Mouse (Mus musculus): ENCODE results near the gene Csrp3. TPM values are rescaled to one million over a fixed set of nuclear protein-coding genes. Genes with fewer than 3 reads are reported as not detected.

Gene Csrp3
- polyA plus RNA-seq, 1 experiment = not detected

- no peak for TF ChIP-seq POLR2A (IDR thresholded peaks at IDR 0.05; ENCODE audit: insufficient read depth, low read length)
- TF ChIP-seq EP300 (IDR thresholded peaks at IDR 0.05; ENCODE audit: insufficient read depth, low read depth, low read length) = no peak
- no peak for TF ChIP-seq CTCF (IDR thresholded peaks at IDR 0.05; ENCODE audit: low read depth, low read length)
- H3K9ac ChIP-seq (ENCODE audit: low read depth, poor library complexity, severe bottlenecking) = no peak overlapping the region
- H3K36me3 ChIP-seq (ENCODE audit: control insufficient read depth, insufficient read depth, low read length, poor library complexity, severe bottlenecking) = peaks cover 9% of the 10 kb centered on the region
- no peaks in the 10 kb centered on the region for H3K9me3 ChIP-seq (replicated peaks; ENCODE audit: control insufficient read depth, insufficient read depth, low read length, poor library complexity, severe bottlenecking)
- H3K4me3 ChIP-seq (ENCODE audit: low read depth, low read length) = no peak overlapping the region
- H3K4me1 ChIP-seq (ENCODE audit: control insufficient read depth, insufficient read depth, low read length) = peaks cover 4% of the 10 kb centered on the region
- no peak overlapping the region for H3K27ac ChIP-seq (ENCODE audit: insufficient read depth, low read length)
- H3K27me3 ChIP-seq (ENCODE audit: control insufficient read depth, insufficient read depth, low read length, poor library complexity, severe bottlenecking) = no peaks in the 10 kb centered on the region
These were observed 17.4 kb downstream of the Csrp3 start for GRCm38 (mm10) chr7:48830395-48830794.

DNA sequence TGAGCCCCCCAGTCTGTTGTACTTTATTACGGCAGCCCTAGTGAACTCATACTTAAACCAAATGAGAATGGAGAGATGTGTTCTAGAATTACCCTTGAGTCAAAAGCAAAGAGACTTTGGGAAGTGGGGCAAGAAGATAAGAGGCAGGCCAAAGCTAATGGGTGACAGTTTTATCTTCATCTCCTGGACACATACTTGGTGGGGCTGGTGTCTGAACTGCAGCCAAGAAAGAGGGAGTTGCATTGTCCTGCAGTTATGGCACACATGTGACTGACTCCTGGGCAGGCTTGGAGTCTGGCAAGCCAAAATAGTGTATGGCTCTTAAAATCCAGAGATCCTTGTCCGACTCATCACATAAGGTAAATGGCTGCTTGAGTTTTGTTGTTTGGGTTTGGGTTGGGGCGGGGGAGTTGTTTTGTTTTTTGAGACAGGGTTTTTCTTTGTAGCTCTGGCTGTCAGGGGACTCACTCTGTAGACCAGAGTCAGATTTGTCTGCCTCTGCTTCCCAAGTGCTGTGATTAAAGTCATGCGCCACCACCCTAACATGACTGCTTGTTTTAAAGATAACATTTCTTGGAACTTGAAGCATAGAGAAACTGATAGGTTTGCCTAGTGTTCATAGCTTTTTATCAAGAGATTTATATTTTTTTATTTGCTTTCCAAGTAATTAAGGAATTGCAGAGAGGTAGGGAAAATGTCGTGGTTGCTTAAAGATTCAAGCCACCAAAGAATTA is 18.5 kb downstream of the Csrp3 start:
- H3K27me3 ChIP-seq (ENCODE audit: control insufficient read depth, insufficient read depth, low read length, poor library complexity, severe bottlenecking) = no peaks in the 10 kb centered on the region
- no peak overlapping the region for H3K27ac ChIP-seq (ENCODE audit: insufficient read depth, low read length)
- no peaks in the 10 kb centered on the region for H3K9me3 ChIP-seq (replicated peaks; ENCODE audit: control insufficient read depth, insufficient read depth, low read length, poor library complexity, severe bottlenecking)
- no peak overlapping the region for H3K4me3 ChIP-seq (ENCODE audit: low read depth, low read length)
- H3K36me3 ChIP-seq (ENCODE audit: control insufficient read depth, insufficient read depth, low read length, poor library complexity, severe bottlenecking) = peaks cover 19% of the 10 kb centered on the region
- no peaks in the 10 kb centered on the region for H3K4me1 ChIP-seq (ENCODE audit: control insufficient read depth, insufficient read depth, low read length)
- TF ChIP-seq CTCF (IDR thresholded peaks at IDR 0.05; ENCODE audit: low read depth, low read length) = no peak
- no peak for TF ChIP-seq EP300 (IDR thresholded peaks at IDR 0.05; ENCODE audit: insufficient read depth, low read depth, low read length)
- no peak for TF ChIP-seq POLR2A (IDR thresholded peaks at IDR 0.05; ENCODE audit: insufficient read depth, low read length)
- no peak overlapping the region for H3K9ac ChIP-seq (ENCODE audit: low read depth, poor library complexity, severe bottlenecking)

DNA sequence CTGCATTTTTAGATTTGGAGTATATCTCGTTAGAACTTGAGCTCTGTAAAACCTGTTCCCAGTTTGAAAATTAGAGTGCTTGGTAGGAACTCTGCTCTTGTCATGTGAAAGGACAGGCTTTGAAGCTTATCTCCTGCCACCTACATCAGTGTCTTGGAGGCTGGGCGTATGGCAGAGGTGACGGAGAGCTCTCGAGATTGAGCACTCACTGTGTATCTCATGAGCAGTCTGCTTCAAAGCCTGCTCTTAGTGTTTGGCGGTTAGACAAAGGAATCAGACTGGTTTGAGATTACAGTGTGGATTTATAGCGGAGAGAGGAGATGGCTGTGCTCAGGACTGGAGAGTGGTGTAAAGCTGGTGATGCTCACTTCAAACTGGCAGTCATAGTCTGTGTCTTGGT is 22.7 kb downstream of the Csrp3 start:
- Histone ChIP-seq H3K36me3 (ENCODE audit: control insufficient read depth, insufficient read depth, low read length, poor library complexity, severe bottlenecking) (peaks cover 42% of the 10 kb centered on the region), H3K9me3 (replicated peaks; ENCODE audit: control insufficient read depth, insufficient read depth, low read length, poor library complexity, severe bottlenecking) (no peaks in the 10 kb centered on the region), H3K27me3 (ENCODE audit: control insufficient read depth, insufficient read depth, low read length, poor library complexity, severe bottlenecking) (no peaks in the 10 kb centered on the region), H3K4me3 (ENCODE audit: low read depth, low read length) (no peak overlapping the region), H3K9ac (ENCODE audit: low read depth, poor library complexity, severe bottlenecking) (no peak overlapping the region), H3K27ac (ENCODE audit: insufficient read depth, low read length) (no peak overlapping the region), H3K4me1 (ENCODE audit: control insufficient read depth, insufficient read depth, low read length) (no peaks in the 10 kb centered on the region)
- TF ChIP-seq CTCF (IDR thresholded peaks at IDR 0.05; ENCODE audit: low read depth, low read length) (no peak), EP300 (IDR thresholded peaks at IDR 0.05; ENCODE audit: insufficient read depth, low read depth, low read length) (no peak), POLR2A (IDR thresholded peaks at IDR 0.05; ENCODE audit: insufficient read depth, low read length) (no peak)

- no peak overlapping the region for H3K4me3 ChIP-seq (ENCODE audit: low read depth, low read length)
- H3K9ac ChIP-seq (ENCODE audit: low read depth, poor library complexity, severe bottlenecking) = no peak overlapping the region
- no peaks in the 10 kb centered on the region for H3K9me3 ChIP-seq (replicated peaks; ENCODE audit: control insufficient read depth, insufficient read depth, low read length, poor library complexity, severe bottlenecking)
- no peaks in the 10 kb centered on the region for H3K4me1 ChIP-seq (ENCODE audit: control insufficient read depth, insufficient read depth, low read length)
- H3K27ac ChIP-seq (ENCODE audit: insufficient read depth, low read length) = no peak overlapping the region
- peaks cover 45% of the 10 kb centered on the region for H3K36me3 ChIP-seq (ENCODE audit: control insufficient read depth, insufficient read depth, low read length, poor library complexity, severe bottlenecking)
- H3K27me3 ChIP-seq (ENCODE audit: control insufficient read depth, insufficient read depth, low read length, poor library complexity, severe bottlenecking) = no peaks in the 10 kb centered on the region
- TF ChIP-seq CTCF (IDR thresholded peaks at IDR 0.05; ENCODE audit: low read depth, low read length) = no peak
- TF ChIP-seq EP300 (IDR thresholded peaks at IDR 0.05; ENCODE audit: insufficient read depth, low read depth, low read length) = no peak
- no peak for TF ChIP-seq POLR2A (IDR thresholded peaks at IDR 0.05; ENCODE audit: insufficient read depth, low read length)
These were observed 23.2 kb downstream of the Csrp3 start for GRCm38 (mm10) chr7:48824671-48825070.

GRCm38 (mm10) chr7:48823621-48824020 is 24.2 kb downstream of the Csrp3 start:
- Histone ChIP-seq H3K27ac (ENCODE audit: insufficient read depth, low read length) (no peak overlapping the region), H3K9me3 (replicated peaks; ENCODE audit: control insufficient read depth, insufficient read depth, low read length, poor library complexity, severe bottlenecking) (no peaks in the 10 kb centered on the region), H3K4me1 (ENCODE audit: control insufficient read depth, insufficient read depth, low read length) (no peaks in the 10 kb centered on the region), H3K4me3 (ENCODE audit: low read depth, low read length) (no peak overlapping the region), H3K9ac (ENCODE audit: low read depth, poor library complexity, severe bottlenecking) (no peak overlapping the region), H3K36me3 (ENCODE audit: control insufficient read depth, insufficient read depth, low read length, poor library complexity, severe bottlenecking) (peaks cover 51% of the 10 kb centered on the region), H3K27me3 (ENCODE audit: control insufficient read depth, insufficient read depth, low read length, poor library complexity, severe bottlenecking) (no peaks in the 10 kb centered on the region)
- TF ChIP-seq EP300 (IDR thresholded peaks at IDR 0.05; ENCODE audit: insufficient read depth, low read depth, low read length) (no peak), POLR2A (IDR thresholded peaks at IDR 0.05; ENCODE audit: insufficient read depth, low read length) (no peak), CTCF (IDR thresholded peaks at IDR 0.05; ENCODE audit: low read depth, low read length) (no peak)

DNA sequence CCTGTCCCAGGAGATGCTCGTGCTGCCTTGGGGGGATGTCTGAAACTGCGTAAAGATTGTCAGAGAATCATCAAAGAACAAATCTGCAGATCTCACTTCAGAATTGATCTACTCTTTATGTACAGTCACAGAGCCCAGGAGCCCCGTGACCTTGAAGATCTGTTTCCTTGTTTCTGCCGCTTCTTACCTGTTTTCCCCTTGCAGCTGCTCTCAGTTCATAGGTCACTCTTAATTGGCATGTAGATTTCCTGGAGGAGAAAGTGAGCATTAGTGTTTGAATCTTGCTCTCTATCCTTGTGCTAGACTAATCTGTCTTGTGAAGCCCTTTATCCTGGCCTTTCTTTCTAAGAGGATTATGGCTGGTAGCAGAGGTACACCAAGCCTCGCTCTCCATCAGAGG is 26.2 kb downstream of the Csrp3 start:
- peaks cover 58% of the 10 kb centered on the region for H3K36me3 ChIP-seq (ENCODE audit: control insufficient read depth, insufficient read depth, low read length, poor library complexity, severe bottlenecking)
- no peak for TF ChIP-seq POLR2A (IDR thresholded peaks at IDR 0.05; ENCODE audit: insufficient read depth, low read length)
- no peak for TF ChIP-seq CTCF (IDR thresholded peaks at IDR 0.05; ENCODE audit: low read depth, low read length)
- TF ChIP-seq EP300 (IDR thresholded peaks at IDR 0.05; ENCODE audit: insufficient read depth, low read depth, low read length) = no peak
- H3K9ac ChIP-seq (ENCODE audit: low read depth, poor library complexity, severe bottlenecking) = no peak overlapping the region
- H3K4me1 ChIP-seq (ENCODE audit: control insufficient read depth, insufficient read depth, low read length) = no peaks in the 10 kb centered on the region
- H3K27me3 ChIP-seq (ENCODE audit: control insufficient read depth, insufficient read depth, low read length, poor library complexity, severe bottlenecking) = no peaks in the 10 kb centered on the region
- H3K4me3 ChIP-seq (ENCODE audit: low read depth, low read length) = no peak overlapping the region
- no peak overlapping the region for H3K27ac ChIP-seq (ENCODE audit: insufficient read depth, low read length)
- H3K9me3 ChIP-seq (replicated peaks; ENCODE audit: control insufficient read depth, insufficient read depth, low read length, poor library complexity, severe bottlenecking) = no peaks in the 10 kb centered on the region

All from ES-Bruce4 (cell line).